Mouse (Mus musculus) adrenal gland, adult 8-10 months (tissue): Measurements from ENCODE around the gene Acot1. TPM values are rescaled to one million over a fixed set of nuclear protein-coding genes. Genes with fewer than 3 reads are reported as not detected.

Experiments
- DNase-seq: peaks from one replicate; pipeline ENCODE4 v3.0.0; 2022
- total RNA-seq, 4 experiments: library from RNA; stranded (reverse); gene quantifications; 2 replicates each; pipeline ENCODE4 v1.2.4; 2022

Acot1 gene
- total RNA-seq, 4 experiments from 2014 or later = 4.8 to 15.3 (median 12.3) TPM

DNA sequence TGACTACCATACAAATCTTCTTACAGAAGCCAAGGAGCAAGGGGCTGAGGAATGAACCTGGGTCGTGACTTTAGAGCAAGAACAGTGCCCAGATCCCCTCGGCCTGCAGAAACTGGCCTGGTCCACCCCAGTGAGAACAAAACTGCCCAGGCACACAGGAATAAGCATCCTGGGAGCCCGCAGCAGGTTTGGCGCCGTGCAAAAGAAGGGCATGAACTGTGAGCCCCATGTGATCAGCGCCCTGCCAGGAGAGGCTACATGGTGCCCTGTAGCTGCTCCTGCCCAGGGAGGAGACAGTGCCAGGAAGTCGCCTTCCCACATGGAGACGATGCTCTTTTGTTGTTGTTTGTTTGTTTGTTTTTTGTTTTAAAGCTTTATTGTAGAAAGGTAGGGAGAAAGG, 55.3 kb downstream of the Acot1 start:
- no peak for DNase-seq

DNA sequence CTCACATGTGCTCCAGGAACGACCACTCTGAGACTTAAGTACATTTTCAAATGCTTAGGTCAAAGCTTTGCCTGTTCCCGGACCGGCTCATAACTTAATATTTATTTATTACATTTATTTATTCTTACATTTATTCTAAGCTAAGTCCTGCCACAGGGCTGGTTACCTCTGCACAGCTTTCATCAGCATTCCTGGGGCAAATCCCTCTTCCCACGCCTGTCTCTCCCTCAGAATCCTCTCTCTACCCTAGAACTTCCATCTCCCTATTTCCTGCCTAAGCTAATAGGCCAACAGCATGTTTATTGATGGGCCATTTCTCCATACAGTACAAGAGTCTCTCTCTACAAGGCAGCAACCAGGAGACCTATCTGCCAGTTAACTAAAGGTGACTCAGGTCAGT, 58.5 kb downstream of the Acot1 start:
- no peak for DNase-seq

Other genes with a start within 250 kb of the Acot1 start
- gene Papln, start 245.9 kb upstream of the Acot1 start, total RNA-seq = 1 to 10 TPM; 2.4 to 4.1 (median 3.2) TPM
- gene Numb, start 87.6 kb upstream of the Acot1 start, total RNA-seq = 10 to 100 TPM; 42.0 to 62.1 (median 55.7) TPM
- gene Riox1, start 58.9 kb upstream of the Acot1 start, total RNA-seq = 10 to 100 TPM in 3 of 4 experiments, 1 to 10 TPM in 1; 9.3 to 16.9 (median 15.6) TPM
- not detected for gene Heatr4, start 24.6 kb upstream of the Acot1 start, total RNA-seq
- 10 to 100 TPM; 16.1 to 33.1 (median 23.3) TPM for gene Acot2, start 21.6 kb upstream of the Acot1 start, total RNA-seq
- gene Acot4, start 28.9 kb downstream of the Acot1 start, total RNA-seq = 1 to 10 TPM in 2 of 4 experiments, under 1 TPM in 2; 0.56 to 3.5 (median 1.7) TPM
- gene Gm49366, start 29.4 kb downstream of the Acot1 start, total RNA-seq = 1 to 10 TPM in 1 of 4 experiments, not detected in 3; 1.2 TPM
- gene Acot3, start 42.7 kb downstream of the Acot1 start, total RNA-seq = 1 to 10 TPM in 1 of 4 experiments, under 1 TPM in 1, not detected in 2; 0.29 to 2.8 TPM
- under 1 TPM in 2 of 4 experiments, not detected in 2; 0.23 to 0.49 TPM for gene Acot5, start 59.8 kb downstream of the Acot1 start, total RNA-seq
- 1 to 10 TPM; 6.0 to 8.1 (median 7.0) TPM for gene Acot6, start 91.2 kb downstream of the Acot1 start, total RNA-seq
- 10 to 100 TPM; 14.9 to 30.8 (median 22.0) TPM for gene Dnal1, start 104.9 kb downstream of the Acot1 start, total RNA-seq
- under 1 TPM; 0.09 to 0.56 (median 0.35) TPM for gene Pnma1, start 139.0 kb downstream of the Acot1 start, total RNA-seq
- 10 to 100 TPM; 21.2 to 31.2 (median 27.3) TPM for gene Elmsan1, start 209.4 kb downstream of the Acot1 start, total RNA-seq